Mouse (Mus musculus) CH12F3 (cell line): ENCODE measurements around the gene Fancc.

Experiments used
- in situ Hi-C: fragments of 300-500 bp; cut with MboI; formaldehyde crosslinking; loops from 2 replicates; pipeline ENCODE4 v1.14.3; 2020; ENCODE audit warnings: low sequenced_read_pairs

Fancc gene

GRCm38 (mm10) chr13:63423060-63423459 lies 74.0 kb downstream of the Fancc start:
- in situ Hi-C loops = no loop called here

GRCm38 (mm10) chr13:63421225-63421624 lies 75.9 kb downstream of the Fancc start:
- in situ Hi-C loops = no loop called here

- in situ Hi-C loops = no loop called here
Observed at GRCm38 (mm10) chr13:63418148-63418547, 78.9 kb downstream of the Fancc start.

- in situ Hi-C loops = no loop called here
Observed at GRCm38 (mm10) chr13:63416824-63417223, 80.3 kb downstream of the Fancc start.

- in situ Hi-C loops = no loop called here
Observed at GRCm38 (mm10) chr13:63412662-63413061, 84.4 kb downstream of the Fancc start.

GRCm38 (mm10) chr13:63411310-63412022 lies 85.6 kb downstream of the Fancc start:
- in situ Hi-C loops = no loop called here

GRCm38 (mm10) chr13:63410578-63411298 lies 86.3 kb downstream of the Fancc start:
- in situ Hi-C loops = no loop called here

GRCm38 (mm10) chr13:63405151-63405550 lies 91.9 kb downstream of the Fancc start:
- in situ Hi-C loops = no loop called here

GRCm38 (mm10) chr13:63404657-63405056 lies 92.4 kb downstream of the Fancc start:
- in situ Hi-C loops = no loop called here

- in situ Hi-C loops = no loop called here
Observed at GRCm38 (mm10) chr13:63402823-63403222, 94.3 kb downstream of the Fancc start.

GRCm38 (mm10) chr13:63400069-63400468 lies 97.0 kb downstream of the Fancc start:
- in situ Hi-C loops = no loop called here

- in situ Hi-C loops = no loop called here
Observed at GRCm38 (mm10) chr13:63397420-63397819, 99.7 kb downstream of the Fancc start.

- in situ Hi-C loops = no loop called here
Observed at GRCm38 (mm10) chr13:63394304-63395063, 102.6 kb downstream of the Fancc start.

GRCm38 (mm10) chr13:63385234-63385633 lies 111.8 kb downstream of the Fancc start:
- in situ Hi-C loops = no loop called here

GRCm38 (mm10) chr13:63384775-63385174 lies 112.3 kb downstream of the Fancc start:
- in situ Hi-C loops = no loop called here

GRCm38 (mm10) chr13:63382206-63382605 lies 114.9 kb downstream of the Fancc start:
- in situ Hi-C loops = no loop called here

GRCm38 (mm10) chr13:63373460-63374166 lies 123.5 kb downstream of the Fancc start:
- in situ Hi-C loops = no loop called here

GRCm38 (mm10) chr13:63361755-63362154 lies 135.3 kb downstream of the Fancc start:
- in situ Hi-C loops = no loop called here

GRCm38 (mm10) chr13:63360111-63360885 lies 136.8 kb downstream of the Fancc start:
- in situ Hi-C loops = no loop called here

GRCm38 (mm10) chr13:63359393-63359792 lies 137.7 kb downstream of the Fancc start:
- in situ Hi-C loops = no loop called here
